Mouse (Mus musculus): ENCODE data around the gene Adra1d. TPM values are rescaled to one million over a fixed set of nuclear protein-coding genes. Genes with fewer than 3 reads are reported as not detected.

Gene Adra1d
- polyA plus RNA-seq, 1 experiment from 2014 or later, result not detected

- Histone ChIP-seq H3K36me3 (ENCODE audit: control insufficient read depth, insufficient read depth, low read length) (no peaks in the 10 kb centered on the region; the same call in none of the 2 replicates), H3K9me3 (replicated peaks; ENCODE audit: control insufficient read depth, low read length, poor library complexity, severe bottlenecking) (no peaks in the 10 kb centered on the region), H3K4me1 (ENCODE audit: control insufficient read depth, insufficient read depth, low read length) (no peaks in the 10 kb centered on the region), H3K4me2 (ENCODE audit: low read length) (no peak overlapping the region), H3K9ac (ENCODE audit: low read depth, low read length) (no peak overlapping the region), H3K27me3 (ENCODE audit: control insufficient read depth, insufficient read depth, low read depth, low read length) (no peaks in the 10 kb centered on the region), H3K4me3 (ENCODE audit: low read depth, low read length) (no peak overlapping the region), H3K27ac (ENCODE audit: low read length) (no peak overlapping the region)
- no peak for ATAC-seq
- WGBS, result 48% methylated on average over 3 of the region's 3 CpGs
Measured at GRCm38 (mm10) chr2:131527061-131527460, 35.0 kb downstream of the Adra1d start.

GRCm38 (mm10) chr2:131520743-131521142, 41.3 kb downstream of the Adra1d start:
- Histone ChIP-seq H3K9me3 (replicated peaks; ENCODE audit: control insufficient read depth, low read length, poor library complexity, severe bottlenecking) (no peaks in the 10 kb centered on the region), H3K36me3 (ENCODE audit: control insufficient read depth, insufficient read depth, low read length) (peaks cover 9% of the 10 kb centered on the region), H3K4me1 (ENCODE audit: control insufficient read depth, insufficient read depth, low read length) (no peaks in the 10 kb centered on the region), H3K27ac (ENCODE audit: low read length) (no peak overlapping the region), H3K27me3 (ENCODE audit: control insufficient read depth, insufficient read depth, low read depth, low read length) (no peaks in the 10 kb centered on the region), H3K4me3 (ENCODE audit: low read depth, low read length) (no peak overlapping the region), H3K4me2 (ENCODE audit: low read length) (no peak overlapping the region), H3K9ac (ENCODE audit: low read depth, low read length) (no peak overlapping the region)
- 96% methylated on average over 19 of the region's 19 CpGs for WGBS
- no peak for ATAC-seq

GRCm38 (mm10) chr2:131518790-131519189, 43.3 kb downstream of the Adra1d start:
- no peak for ATAC-seq
- Histone ChIP-seq H3K9ac (ENCODE audit: low read depth, low read length) (no peak overlapping the region), H3K36me3 (ENCODE audit: control insufficient read depth, insufficient read depth, low read length) (peaks cover 9% of the 10 kb centered on the region), H3K27me3 (ENCODE audit: control insufficient read depth, insufficient read depth, low read depth, low read length) (no peaks in the 10 kb centered on the region), H3K4me2 (ENCODE audit: low read length) (no peak overlapping the region), H3K4me1 (ENCODE audit: control insufficient read depth, insufficient read depth, low read length) (no peaks in the 10 kb centered on the region), H3K9me3 (replicated peaks; ENCODE audit: control insufficient read depth, low read length, poor library complexity, severe bottlenecking) (no peaks in the 10 kb centered on the region), H3K4me3 (ENCODE audit: low read depth, low read length) (no peak overlapping the region), H3K27ac (ENCODE audit: low read length) (no peak overlapping the region)
- 62% methylated on average over 3 of the region's 3 CpGs for WGBS

GRCm38 (mm10) chr2:131517550-131517949, 44.5 kb downstream of the Adra1d start:
- H3K9ac ChIP-seq (ENCODE audit: low read depth, low read length), result no peak overlapping the region
- H3K27me3 ChIP-seq (ENCODE audit: control insufficient read depth, insufficient read depth, low read depth, low read length), result no peaks in the 10 kb centered on the region
- H3K4me2 ChIP-seq (ENCODE audit: low read length), result no peak overlapping the region
- ATAC-seq, result no peak
- no peak overlapping the region for H3K4me3 ChIP-seq (ENCODE audit: low read depth, low read length)
- H3K4me1 ChIP-seq (ENCODE audit: control insufficient read depth, insufficient read depth, low read length), result no peaks in the 10 kb centered on the region
- H3K27ac ChIP-seq (ENCODE audit: low read length), result no peak overlapping the region
- 88% methylated on average over 4 of the region's 4 CpGs for WGBS
- peaks cover 9% of the 10 kb centered on the region for H3K36me3 ChIP-seq (ENCODE audit: control insufficient read depth, insufficient read depth, low read length)
- no peaks in the 10 kb centered on the region for H3K9me3 ChIP-seq (replicated peaks; ENCODE audit: control insufficient read depth, low read length, poor library complexity, severe bottlenecking)

GRCm38 (mm10) chr2:131514055-131514621, 47.9 kb downstream of the Adra1d start:
- no peaks in the 10 kb centered on the region for H3K9me3 ChIP-seq (replicated peaks; ENCODE audit: control insufficient read depth, low read length, poor library complexity, severe bottlenecking)
- H3K4me1 ChIP-seq (ENCODE audit: control insufficient read depth, insufficient read depth, low read length), result peaks cover 7% of the 10 kb centered on the region; the same call in 1 of the 2 replicates
- no peak overlapping the region for H3K4me3 ChIP-seq (ENCODE audit: low read depth, low read length)
- ATAC-seq, result no peak
- H3K9ac ChIP-seq (ENCODE audit: low read depth, low read length), result no peak overlapping the region
- no peaks in the 10 kb centered on the region for H3K27me3 ChIP-seq (ENCODE audit: control insufficient read depth, insufficient read depth, low read depth, low read length)
- no peak overlapping the region for H3K4me2 ChIP-seq (ENCODE audit: low read length)
- H3K36me3 ChIP-seq (ENCODE audit: control insufficient read depth, insufficient read depth, low read length), result no peaks in the 10 kb centered on the region
- 90% methylated on average over 4 of the region's 4 CpGs for WGBS
- no peak overlapping the region for H3K27ac ChIP-seq (ENCODE audit: low read length)

- ATAC-seq, result no peak
- Histone ChIP-seq H3K4me2 (ENCODE audit: low read length) (no peak overlapping the region), H3K9me3 (replicated peaks; ENCODE audit: control insufficient read depth, low read length, poor library complexity, severe bottlenecking) (no peaks in the 10 kb centered on the region), H3K4me3 (ENCODE audit: low read depth, low read length) (no peak overlapping the region), H3K36me3 (ENCODE audit: control insufficient read depth, insufficient read depth, low read length) (no peaks in the 10 kb centered on the region), H3K27me3 (ENCODE audit: control insufficient read depth, insufficient read depth, low read depth, low read length) (no peaks in the 10 kb centered on the region), H3K27ac (ENCODE audit: low read length) (no peak overlapping the region), H3K9ac (ENCODE audit: low read depth, low read length) (no peak overlapping the region), H3K4me1 (ENCODE audit: control insufficient read depth, insufficient read depth, low read length) (peaks cover 9% of the 10 kb centered on the region; the same call in 1 of the 2 replicates)
- 53% methylated on average over 2 of the region's 2 CpGs for WGBS
Measured at GRCm38 (mm10) chr2:131513477-131513876, 48.6 kb downstream of the Adra1d start.

- 74% methylated on average over 5 of the region's 5 CpGs for WGBS
- no peak overlapping the region for H3K9ac ChIP-seq (ENCODE audit: low read depth, low read length)
- no peaks in the 10 kb centered on the region for H3K9me3 ChIP-seq (replicated peaks; ENCODE audit: control insufficient read depth, low read length, poor library complexity, severe bottlenecking)
- H3K4me1 ChIP-seq (ENCODE audit: control insufficient read depth, insufficient read depth, low read length), result peaks cover 13% of the 10 kb centered on the region; the same call in 1 of the 2 replicates
- no peak for ATAC-seq
- H3K4me2 ChIP-seq (ENCODE audit: low read length), result no peak overlapping the region
- no peaks in the 10 kb centered on the region for H3K27me3 ChIP-seq (ENCODE audit: control insufficient read depth, insufficient read depth, low read depth, low read length)
- H3K36me3 ChIP-seq (ENCODE audit: control insufficient read depth, insufficient read depth, low read length), result no peaks in the 10 kb centered on the region
- no peak overlapping the region for H3K4me3 ChIP-seq (ENCODE audit: low read depth, low read length)
- no peak overlapping the region for H3K27ac ChIP-seq (ENCODE audit: low read length)
Measured at GRCm38 (mm10) chr2:131510531-131510930, 51.6 kb downstream of the Adra1d start.

GRCm38 (mm10) chr2:131509671-131510313, 52.3 kb downstream of the Adra1d start:
- H3K9me3 ChIP-seq (replicated peaks; ENCODE audit: control insufficient read depth, low read length, poor library complexity, severe bottlenecking), result no peaks in the 10 kb centered on the region
- WGBS, result 23% methylated on average over 17 of the region's 17 CpGs
- H3K4me3 ChIP-seq (ENCODE audit: low read depth, low read length), result no peak overlapping the region
- peak overlapping the region; percentile 40 for H3K4me2 ChIP-seq (ENCODE audit: low read length)
- H3K27ac ChIP-seq (ENCODE audit: low read length), result no peak overlapping the region
- no peaks in the 10 kb centered on the region for H3K27me3 ChIP-seq (ENCODE audit: control insufficient read depth, insufficient read depth, low read depth, low read length)
- peaks cover 15% of the 10 kb centered on the region; the same call in 1 of the 2 replicates for H3K4me1 ChIP-seq (ENCODE audit: control insufficient read depth, insufficient read depth, low read length)
- H3K9ac ChIP-seq (ENCODE audit: low read depth, low read length), result no peak overlapping the region
- peak; percentile 19; the same call in 1 of the 2 replicates for ATAC-seq
- no peaks in the 10 kb centered on the region for H3K36me3 ChIP-seq (ENCODE audit: control insufficient read depth, insufficient read depth, low read length)

GRCm38 (mm10) chr2:131508501-131508900, 53.6 kb downstream of the Adra1d start:
- no peak overlapping the region for H3K4me3 ChIP-seq (ENCODE audit: low read depth, low read length)
- no peaks in the 10 kb centered on the region for H3K27me3 ChIP-seq (ENCODE audit: control insufficient read depth, insufficient read depth, low read depth, low read length)
- peaks cover 15% of the 10 kb centered on the region; the same call in 1 of the 2 replicates for H3K4me1 ChIP-seq (ENCODE audit: control insufficient read depth, insufficient read depth, low read length)
- no peaks in the 10 kb centered on the region for H3K36me3 ChIP-seq (ENCODE audit: control insufficient read depth, insufficient read depth, low read length)
- no peak overlapping the region for H3K4me2 ChIP-seq (ENCODE audit: low read length)
- H3K9me3 ChIP-seq (replicated peaks; ENCODE audit: control insufficient read depth, low read length, poor library complexity, severe bottlenecking), result no peaks in the 10 kb centered on the region
- WGBS, result 50% methylated on average over 2 of the region's 2 CpGs
- peak; percentile 40; the same call in 1 of the 2 replicates for ATAC-seq
- no peak overlapping the region for H3K9ac ChIP-seq (ENCODE audit: low read depth, low read length)
- H3K27ac ChIP-seq (ENCODE audit: low read length), result no peak overlapping the region

Measured in midbrain, embryonic 16.5 days (tissue).